Mouse (Mus musculus) MEL (cell line): ENCODE results near the gene Vash1.

Experiments used
- CTCF ChIP-seq, 3 experiments: IDR thresholded peaks in 2 of 3; conservative IDR thresholded peaks in 1 of 3; 2 replicates each; pipeline ENCODE4 v1.5.1; 2011 to 2012; ENCODE audit warnings: low read length in 3 of 3, low read depth in 2 of 3, mild to moderate bottlenecking in 2 of 3, improper control_type of control experiment in 1 of 3, inconsistent platforms in 1 of 3, mixed read lengths in 1 of 3, moderate library complexity in 1 of 3; ENCODE audit not compliant: control insufficient read depth in 1 of 3, insufficient read depth in 1 of 3, poor library complexity in 1 of 3, severe bottlenecking in 1 of 3
- E2F4 ChIP-seq: IDR thresholded peaks from 2 replicates; pipeline ENCODE4 v1.6.1; 2011; ENCODE audit warnings: low read depth, low read length, improper control_type of control experiment, borderline replicate concordance
- EP300 ChIP-seq, 2 experiments: IDR thresholded peaks; 2 replicates each; pipeline ENCODE4 v1.6.1; 2011; ENCODE audit warnings: improper control_type of control experiment in 2 of 2, low read length in 2 of 2, low read depth in 1 of 2, mild to moderate bottlenecking in 1 of 2
- GATA1 ChIP-seq: IDR thresholded peaks from 2 replicates; pipeline ENCODE4 v1.6.1; 2011; ENCODE audit warnings: low read depth, low read length, improper control_type of control experiment
- KAT2A ChIP-seq: conservative IDR thresholded peaks from 2 replicates; pipeline ENCODE4 v1.6.1; 2012; ENCODE audit warnings: low read depth, low read length, improper control_type of control experiment, inconsistent platforms
- POLR2A ChIP-seq, 2 experiments: IDR thresholded peaks; 2 replicates each; pipeline ENCODE4 v1.6.1; 2011 to 2012; ENCODE audit warnings: low read length in 2 of 2, mild to moderate bottlenecking in 2 of 2, control low read depth in 1 of 2, improper control_type of control experiment in 1 of 2, low read depth in 1 of 2, moderate library complexity in 1 of 2; ENCODE audit not compliant: control insufficient read depth in 1 of 2, insufficient read depth in 1 of 2, poor library complexity in 1 of 2
- POLR2AphosphoS2 ChIP-seq: IDR thresholded peaks from 2 replicates; pipeline ENCODE4 v1.6.1; 2011; ENCODE audit warnings: low read length, improper control_type of control experiment
- RCOR1 ChIP-seq: IDR thresholded peaks from 2 replicates; pipeline ENCODE4 v1.6.1; 2012; ENCODE audit warnings: low read depth, mild to moderate bottlenecking, inconsistent platforms, low read length, improper control_type of control experiment
- TAL1 ChIP-seq: IDR thresholded peaks from 2 replicates; pipeline ENCODE4 v1.6.1; 2012; ENCODE audit warnings: mild to moderate bottlenecking, inconsistent platforms, low read length, moderate library complexity, mixed read lengths
- TCF12 ChIP-seq: IDR thresholded peaks from 2 replicates; pipeline ENCODE4 v1.6.1; 2014; ENCODE audit warnings: low read depth, mild to moderate bottlenecking, inconsistent platforms, low read length, improper control_type of control experiment, moderate library complexity
- USF1 ChIP-seq: IDR thresholded peaks from 2 replicates; pipeline ENCODE4 v1.6.1; 2014; ENCODE audit warnings: low read depth, mild to moderate bottlenecking, inconsistent platforms, low read length, improper control_type of control experiment, moderate library complexity
- ZKSCAN1 ChIP-seq: IDR thresholded peaks from 2 replicates; pipeline ENCODE4 v1.6.1; 2012; ENCODE audit warnings: low read depth, mild to moderate bottlenecking, inconsistent platforms, low read length, improper control_type of control experiment, moderate library complexity

DNA sequence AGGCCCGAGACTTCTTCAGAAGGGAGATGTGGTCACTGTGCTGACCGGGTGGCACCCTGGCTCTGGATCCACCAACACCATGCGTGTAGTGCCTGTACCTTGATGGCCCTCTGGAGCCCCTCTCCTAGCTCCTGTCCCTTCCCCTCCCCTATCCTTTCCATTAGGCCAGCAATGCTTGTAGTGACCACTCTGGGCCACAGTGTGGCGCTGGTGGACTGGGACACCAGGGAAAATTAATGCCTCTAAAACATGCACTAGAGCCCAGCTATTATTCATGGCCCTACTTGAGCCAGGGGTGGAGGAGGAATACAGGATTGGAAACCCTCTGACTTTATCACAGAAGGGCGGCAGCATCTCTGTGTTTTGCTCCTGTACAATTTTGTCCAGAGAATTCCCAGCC, 36.9 kb downstream of the Vash1 start:
- TF ChIP-seq GATA1 (no peak), POLR2A (IDR thresholded peaks at IDR 0.05; ENCODE audit: control insufficient read depth in 1 of 2, insufficient read depth in 1 of 2, low read depth in 1 of 2, low read length in 2 of 2, poor library complexity in 1 of 2) (no peak), TCF12 (no peak), TAL1 (no peak), ZKSCAN1 (no peak), CTCF (IDR thresholded peaks at IDR 0.05 in 2 of 3, conservative IDR thresholded peaks at IDR 0.05 in 1 of 3; ENCODE audit: control insufficient read depth in 1 of 3, insufficient read depth in 1 of 3, low read depth in 2 of 3, low read length in 3 of 3, poor library complexity in 1 of 3, severe bottlenecking in 1 of 3) (peak; percentile 84 to 86 (median 86)), RCOR1 (no peak), POLR2AphosphoS2 (no peak), USF1 (no peak), KAT2A (no peak), EP300 (IDR thresholded peaks at IDR 0.05; ENCODE audit: low read depth in 1 of 2, low read length in 2 of 2) (no peak), E2F4 (no peak)
